Mouse (Mus musculus): ENCODE results near the gene Glra3. TPM values are rescaled to one million over a fixed set of nuclear protein-coding genes. Genes with fewer than 3 reads are reported as not detected.

The Glra3 gene
- polyA plus RNA-seq, 1 experiment from 2014 or later, result 0.12 TPM

- no peak overlapping the region for H3K27ac ChIP-seq (ENCODE audit: low read depth, low read length)
- no peaks in the 10 kb centered on the region for H3K27me3 ChIP-seq (ENCODE audit: control insufficient read depth, insufficient read depth, low read length)
- no peak overlapping the region for H3K9ac ChIP-seq (ENCODE audit: low read depth, low read length)
- H3K4me1 ChIP-seq (ENCODE audit: control insufficient read depth, insufficient read depth, low read length), result no peaks in the 10 kb centered on the region
- H3K4me2 ChIP-seq (replicated peaks; ENCODE audit: low read depth, low read length), result no peak overlapping the region
- H3K4me3 ChIP-seq (ENCODE audit: low read length), result no peak overlapping the region
- H3K9me3 ChIP-seq (ENCODE audit: control insufficient read depth, low read length), result no peaks in the 10 kb centered on the region
- no peaks in the 10 kb centered on the region for H3K36me3 ChIP-seq (ENCODE audit: control insufficient read depth, insufficient read depth, low read length)
- ATAC-seq (ENCODE audit: low FRiP score, low TSS enrichment), result peak; percentile 55; the same call in 1 of the 2 replicates
These were observed 154.1 kb downstream of the Glra3 start for GRCm38 (mm10) chr8:56094385-56094784.

GRCm38 (mm10) chr8:56110296-56110695 lies 170.0 kb downstream of the Glra3 start:
- H3K4me2 ChIP-seq (replicated peaks; ENCODE audit: low read depth, low read length), result no peak overlapping the region
- 64% methylated on average over 6 of the region's 6 CpGs for WGBS
- H3K9ac ChIP-seq (ENCODE audit: low read depth, low read length), result no peak overlapping the region
- no peak for ATAC-seq (ENCODE audit: low FRiP score, low TSS enrichment)
- H3K27ac ChIP-seq (ENCODE audit: low read depth, low read length), result no peak overlapping the region
- H3K4me3 ChIP-seq (ENCODE audit: low read length), result no peak overlapping the region
- no peaks in the 10 kb centered on the region for H3K4me1 ChIP-seq (ENCODE audit: control insufficient read depth, insufficient read depth, low read length)
- no peaks in the 10 kb centered on the region for H3K9me3 ChIP-seq (ENCODE audit: control insufficient read depth, low read length)
- no peaks in the 10 kb centered on the region for H3K27me3 ChIP-seq (ENCODE audit: control insufficient read depth, insufficient read depth, low read length)
- no peaks in the 10 kb centered on the region for H3K36me3 ChIP-seq (ENCODE audit: control insufficient read depth, insufficient read depth, low read length)

GRCm38 (mm10) chr8:56129357-56129756 lies 189.1 kb downstream of the Glra3 start:
- no peak overlapping the region for H3K9ac ChIP-seq (ENCODE audit: low read depth, low read length)
- H3K27me3 ChIP-seq (ENCODE audit: control insufficient read depth, insufficient read depth, low read length), result no peaks in the 10 kb centered on the region
- no peaks in the 10 kb centered on the region for H3K9me3 ChIP-seq (ENCODE audit: control insufficient read depth, low read length)
- no peak for ATAC-seq (ENCODE audit: low FRiP score, low TSS enrichment)
- H3K36me3 ChIP-seq (ENCODE audit: control insufficient read depth, insufficient read depth, low read length), result no peaks in the 10 kb centered on the region
- H3K27ac ChIP-seq (ENCODE audit: low read depth, low read length), result no peak overlapping the region
- no peak overlapping the region for H3K4me2 ChIP-seq (replicated peaks; ENCODE audit: low read depth, low read length)
- 91% methylated on average over 2 of the region's 2 CpGs for WGBS
- no peak overlapping the region for H3K4me3 ChIP-seq (ENCODE audit: low read length)
- no peaks in the 10 kb centered on the region for H3K4me1 ChIP-seq (ENCODE audit: control insufficient read depth, insufficient read depth, low read length)

GRCm38 (mm10) chr8:56150697-56151096 lies 210.4 kb downstream of the Glra3 start:
- WGBS, result 80% methylated on average over 1 of the region's 1 CpGs
- no peak for ATAC-seq (ENCODE audit: low FRiP score, low TSS enrichment)
- no peak overlapping the region for H3K4me3 ChIP-seq (ENCODE audit: low read length)

GRCm38 (mm10) chr8:56151574-56151973 lies 211.3 kb downstream of the Glra3 start:
- 87% methylated on average over 5 of the region's 5 CpGs for WGBS
- Histone ChIP-seq H3K27me3 (ENCODE audit: control insufficient read depth, insufficient read depth, low read length) (no peaks in the 10 kb centered on the region), H3K27ac (ENCODE audit: low read depth, low read length) (no peak overlapping the region), H3K9me3 (ENCODE audit: control insufficient read depth, low read length) (no peaks in the 10 kb centered on the region), H3K4me2 (replicated peaks; ENCODE audit: low read depth, low read length) (no peak overlapping the region), H3K4me1 (ENCODE audit: control insufficient read depth, insufficient read depth, low read length) (no peaks in the 10 kb centered on the region), H3K9ac (ENCODE audit: low read depth, low read length) (no peak overlapping the region), H3K4me3 (ENCODE audit: low read length) (no peak overlapping the region), H3K36me3 (ENCODE audit: control insufficient read depth, insufficient read depth, low read length) (no peaks in the 10 kb centered on the region)
- ATAC-seq (ENCODE audit: low FRiP score, low TSS enrichment), result no peak

More at GRCm38 (mm10) chr8:56150697-56151096, 210.4 kb downstream of the Glra3 start:
- H3K4me2 ChIP-seq (replicated peaks; ENCODE audit: low read depth, low read length), result no peak overlapping the region
- no peaks in the 10 kb centered on the region for H3K36me3 ChIP-seq (ENCODE audit: control insufficient read depth, insufficient read depth, low read length)
- no peaks in the 10 kb centered on the region for H3K9me3 ChIP-seq (ENCODE audit: control insufficient read depth, low read length)
- H3K4me1 ChIP-seq (ENCODE audit: control insufficient read depth, insufficient read depth, low read length), result no peaks in the 10 kb centered on the region
- no peak overlapping the region for H3K9ac ChIP-seq (ENCODE audit: low read depth, low read length)
- no peak overlapping the region for H3K27ac ChIP-seq (ENCODE audit: low read depth, low read length)
- H3K27me3 ChIP-seq (ENCODE audit: control insufficient read depth, insufficient read depth, low read length), result no peaks in the 10 kb centered on the region

- Histone ChIP-seq H3K36me3 (ENCODE audit: control insufficient read depth, insufficient read depth, low read length) (no peaks in the 10 kb centered on the region), H3K4me3 (ENCODE audit: low read length) (no peak overlapping the region), H3K4me2 (replicated peaks; ENCODE audit: low read depth, low read length) (no peak overlapping the region), H3K9ac (ENCODE audit: low read depth, low read length) (no peak overlapping the region), H3K27ac (ENCODE audit: low read depth, low read length) (no peak overlapping the region), H3K9me3 (ENCODE audit: control insufficient read depth, low read length) (no peaks in the 10 kb centered on the region), H3K27me3 (ENCODE audit: control insufficient read depth, insufficient read depth, low read length) (no peaks in the 10 kb centered on the region), H3K4me1 (ENCODE audit: control insufficient read depth, insufficient read depth, low read length) (no peaks in the 10 kb centered on the region)
- WGBS, result 42% methylated on average over 2 of the region's 2 CpGs
- ATAC-seq (ENCODE audit: low FRiP score, low TSS enrichment), result no peak
These were observed 218.7 kb downstream of the Glra3 start for GRCm38 (mm10) chr8:56158966-56159365.

Other genes starting within 250 kb of the Glra3 start
- not detected in 2 replicates for gene Adam29, start 33.5 kb upstream of the Glra3 start, polyA plus RNA-seq (2014; fragmentation: Nextera tagmentation; extraction: Ambion mirVana)